Mouse (Mus musculus): ENCODE measurements at regions not wholly inside any gene's neighbourhood (a gene's known extent, or its start where the extent isn't known, plus 50 kb on each side); places are given as distances from the start of the nearest gene placed in this dataset.

DNA sequence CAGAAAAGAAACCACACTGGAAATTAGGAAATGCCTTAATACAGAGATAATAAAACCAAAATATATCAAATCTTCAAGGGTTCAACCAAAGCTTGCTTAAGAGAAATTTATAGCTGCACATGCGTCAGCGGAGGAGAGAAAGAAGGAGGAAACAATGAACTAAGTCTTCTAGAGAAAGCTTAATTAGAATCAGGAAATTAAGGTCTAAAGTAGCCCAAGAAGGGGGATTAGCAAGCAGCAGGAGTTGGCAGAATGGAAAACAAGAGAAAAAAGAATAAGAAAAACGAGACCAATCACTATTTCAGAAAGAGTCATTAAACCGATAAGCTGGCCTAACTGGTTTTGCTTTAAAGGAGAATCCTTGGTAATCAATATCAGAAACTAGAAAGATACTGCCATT, 119.4 kb upstream of the Irf2bp2 start:
- DNase-seq (ENCODE audit: low read depth), result no peak

DNA sequence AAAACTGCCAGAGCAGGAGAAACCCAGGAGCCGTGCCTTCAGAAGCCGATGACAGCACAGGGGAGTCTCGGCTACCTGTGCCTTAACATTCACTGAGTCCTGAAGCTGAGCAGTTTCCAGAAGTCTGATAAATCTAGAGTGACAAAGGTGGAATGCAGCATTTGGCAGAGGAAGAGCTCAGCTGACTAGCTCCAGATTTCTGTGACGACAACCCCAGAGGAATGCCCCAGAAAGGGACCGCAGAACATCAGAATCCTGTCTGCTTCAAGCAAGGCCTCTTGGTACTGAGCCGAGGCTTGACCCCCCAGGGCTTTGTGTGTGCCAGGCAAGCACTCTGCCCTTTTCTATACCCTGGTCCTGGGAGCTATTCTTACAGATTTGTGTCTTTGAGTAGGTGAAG, 119.0 kb upstream of the Irf2bp2 start:
- DNase-seq (ENCODE audit: low read depth), result peak; percentile 86

DNA sequence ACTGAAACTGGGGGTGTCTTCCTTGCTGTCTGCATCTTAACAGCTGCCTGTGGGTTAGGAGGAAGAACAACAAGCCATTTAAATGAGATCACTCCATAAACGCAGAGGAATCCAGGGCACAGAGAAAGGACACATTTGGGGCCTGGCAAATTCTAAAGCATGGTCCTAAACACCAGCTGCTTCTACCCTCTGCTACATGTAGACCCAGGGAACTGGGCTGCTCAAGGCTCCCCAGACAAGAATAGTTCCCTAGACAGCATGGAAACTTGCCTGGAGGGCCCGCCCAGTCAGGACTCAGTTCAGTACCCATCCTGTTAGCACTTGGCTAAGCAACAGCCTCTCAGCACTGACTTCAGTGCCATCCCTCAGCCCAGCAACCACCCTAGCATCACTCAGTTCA, 115.2 kb upstream of the Irf2bp2 start:
- no peak for DNase-seq (ENCODE audit: low read depth)

DNA sequence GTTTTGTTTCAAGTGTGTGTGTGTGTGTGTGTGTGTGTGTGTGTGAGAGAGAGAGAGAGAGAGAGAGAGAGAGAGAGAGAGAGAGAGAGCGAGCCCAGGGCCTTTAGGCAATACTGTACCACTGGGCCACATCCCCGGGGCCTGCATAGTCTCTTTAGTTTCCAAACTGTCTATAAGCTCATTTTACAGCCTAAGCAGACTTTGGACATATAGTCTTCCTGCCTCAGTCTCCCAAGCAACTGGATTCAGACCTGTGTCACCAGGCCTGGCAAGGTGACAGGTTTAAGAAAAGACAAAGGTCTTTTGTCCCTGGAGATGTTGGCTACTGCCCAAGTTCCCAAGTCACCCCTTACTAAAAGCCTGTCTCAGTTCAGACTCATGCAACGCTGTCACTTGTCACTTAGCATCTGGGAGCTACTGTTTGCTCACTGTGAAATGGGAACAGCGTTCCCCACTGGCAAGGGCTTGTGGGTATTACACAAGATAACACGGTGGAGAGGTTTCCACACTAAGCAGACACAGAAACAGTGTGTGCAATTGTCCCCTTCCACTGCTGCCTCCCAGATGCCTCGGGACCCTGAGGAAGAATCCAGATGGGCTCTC, 113.6 kb upstream of the Irf2bp2 start:
- no peak for DNase-seq (ENCODE audit: low read depth)

DNA sequence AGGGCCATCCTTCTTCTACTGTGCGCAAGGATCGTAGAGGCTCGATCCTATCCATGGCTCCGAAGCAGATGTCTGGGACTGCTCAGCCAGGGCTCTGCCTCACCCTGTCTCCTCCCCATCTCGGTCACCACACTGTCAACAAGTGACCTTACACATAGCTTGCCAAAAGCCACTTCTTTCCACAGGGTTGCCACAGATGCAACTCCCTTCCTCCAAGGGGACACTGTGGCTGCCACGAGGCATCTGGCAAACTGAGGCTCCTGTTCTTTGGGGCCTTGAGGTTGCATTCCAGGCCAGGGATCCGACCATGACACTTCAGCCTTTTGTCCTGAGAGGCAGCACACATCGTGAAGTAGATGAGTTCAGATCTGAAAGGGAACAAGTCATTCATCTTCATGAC, 112.5 kb upstream of the Irf2bp2 start:
- DNase-seq (ENCODE audit: low read depth), result no peak

DNA sequence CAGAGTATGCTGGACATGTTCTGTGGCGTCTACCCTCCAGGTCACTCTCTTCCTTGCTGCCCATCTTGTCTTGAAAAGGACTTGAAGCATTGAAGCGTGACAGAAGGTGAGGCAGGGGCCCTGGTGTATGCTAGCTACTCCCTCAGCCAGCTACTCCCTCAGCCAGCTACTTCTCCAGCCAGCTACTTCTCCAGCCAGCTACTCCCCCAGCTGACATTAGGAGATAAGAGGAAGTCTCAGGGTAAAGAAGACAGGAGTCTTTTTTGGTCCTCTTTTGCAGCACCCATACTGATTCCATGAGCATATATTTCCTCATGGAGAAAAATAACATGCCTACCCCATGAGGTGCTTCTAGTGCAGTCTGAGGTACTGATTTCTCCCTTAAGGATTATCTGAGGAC, 111.6 kb upstream of the Irf2bp2 start:
- no peak for DNase-seq (ENCODE audit: low read depth)

DNA sequence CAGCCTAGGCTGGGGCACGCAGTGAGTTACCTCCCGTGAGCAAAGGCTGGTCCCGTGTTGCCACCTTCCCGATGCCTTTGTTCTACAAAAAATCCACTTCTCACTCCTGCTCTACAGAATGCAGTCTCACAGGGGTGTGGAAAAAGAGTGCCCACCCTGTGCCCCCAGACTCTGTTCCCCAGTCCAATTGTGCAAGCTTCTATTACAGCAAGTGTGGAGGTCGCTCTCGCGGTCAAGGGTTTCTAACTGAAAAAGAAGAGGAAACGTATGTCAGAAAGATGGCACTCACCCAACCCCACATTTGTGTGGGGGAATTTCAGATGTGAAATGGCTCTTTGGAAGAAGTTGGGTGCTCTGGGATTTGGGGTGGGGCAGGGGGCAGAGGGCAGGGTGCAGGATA, 110.9 kb upstream of the Irf2bp2 start:
- DNase-seq (ENCODE audit: low read depth), result no peak

DNA sequence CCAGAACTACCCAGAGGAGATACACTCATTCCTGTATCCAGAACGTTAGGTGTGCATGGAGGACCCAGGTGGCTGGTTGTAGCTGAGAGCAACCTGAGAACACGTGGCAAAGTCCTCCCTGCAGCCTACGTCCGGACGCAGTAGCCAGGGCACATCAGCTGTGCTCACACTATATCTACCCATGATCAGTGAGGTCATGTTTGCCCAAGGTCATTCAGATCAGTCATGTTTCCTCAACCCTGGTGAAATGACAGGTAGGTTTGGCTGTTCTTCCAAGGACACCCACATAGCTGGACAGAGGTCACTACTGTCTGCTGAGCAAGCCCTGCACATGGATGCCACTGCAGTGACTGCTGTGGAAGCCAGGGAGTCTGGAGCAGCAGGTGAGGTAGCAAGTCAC, 109.8 kb upstream of the Irf2bp2 start:
- DNase-seq (ENCODE audit: low read depth), result no peak

DNA sequence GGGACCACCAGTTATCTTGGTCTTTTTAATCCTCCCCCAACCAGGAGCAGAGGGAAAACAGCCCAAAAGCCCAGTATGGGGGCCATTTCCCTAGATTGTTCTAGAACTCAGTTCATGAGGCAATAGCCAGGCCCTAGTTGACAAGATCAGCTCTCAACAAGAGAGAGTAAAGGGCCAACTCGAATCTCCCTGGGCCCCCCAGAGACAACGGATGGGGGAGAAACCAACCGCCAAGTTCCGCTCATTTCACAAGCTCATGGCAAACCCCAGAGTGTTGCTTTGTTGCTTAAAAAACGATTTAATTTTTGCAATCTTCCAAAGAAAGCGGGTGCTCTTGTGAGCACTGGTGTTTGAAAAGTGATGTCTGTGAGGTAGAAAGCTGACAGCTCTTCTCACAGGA, 108.5 kb upstream of the Irf2bp2 start:
- DNase-seq (ENCODE audit: low read depth), result no peak

DNA sequence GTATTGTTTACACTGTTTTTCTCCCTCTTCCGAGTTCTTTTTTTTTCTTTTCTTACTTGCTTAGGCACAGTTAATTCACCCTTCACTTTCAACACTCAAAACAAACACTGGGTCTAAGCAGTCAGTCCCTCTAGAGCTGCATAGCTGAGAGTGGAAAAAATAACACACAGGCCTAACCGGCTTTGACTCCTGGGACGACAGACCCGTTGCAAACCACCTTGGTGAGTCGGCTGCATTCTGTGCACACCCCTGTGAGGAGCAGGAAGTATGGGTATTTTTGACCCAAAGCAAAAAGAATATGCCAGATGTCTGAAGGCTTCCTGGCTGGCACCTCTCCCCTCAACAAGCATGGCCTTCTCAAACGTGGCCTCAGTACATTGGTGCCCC, 105.6 kb upstream of the Irf2bp2 start:
- DNase-seq (ENCODE audit: low read depth), result peak; percentile 45

DNA sequence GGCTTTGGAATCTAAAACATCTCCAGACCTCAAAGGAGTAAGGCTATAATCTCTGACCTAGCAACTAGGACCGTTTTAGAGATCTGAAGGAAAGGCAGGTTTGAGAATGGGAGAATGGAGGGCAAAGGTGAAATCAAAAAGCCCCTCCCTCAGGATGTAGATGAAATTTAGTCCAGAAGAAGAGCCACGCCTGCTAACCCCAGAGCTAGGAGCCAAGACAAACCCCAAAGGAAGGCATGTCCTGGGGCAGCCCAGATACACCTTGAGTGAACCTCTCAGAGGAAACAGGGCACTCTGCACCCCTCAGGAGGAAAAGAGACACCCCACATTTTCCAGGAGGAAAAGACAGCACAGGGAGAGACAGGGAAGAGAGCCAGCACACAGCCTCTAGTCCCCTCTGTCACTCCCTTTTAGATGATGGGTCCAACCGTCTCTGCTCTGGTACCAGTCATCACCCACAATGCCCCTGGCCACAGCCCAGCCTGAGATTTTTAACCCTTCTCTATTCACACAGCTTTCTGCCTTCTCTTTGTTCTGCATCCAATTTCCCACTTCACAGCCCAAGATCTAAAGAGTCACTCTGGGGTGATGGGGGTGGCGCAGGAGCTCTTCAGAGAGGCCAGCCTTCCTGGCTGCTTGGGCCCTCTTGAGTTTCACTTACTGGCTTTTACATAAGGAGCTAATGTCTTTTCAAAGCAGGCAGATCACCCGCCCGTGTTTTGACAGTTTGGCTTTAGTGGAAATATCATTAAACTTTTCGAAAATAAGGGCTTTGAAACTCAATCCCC, 105.0 kb upstream of the Irf2bp2 start:
- DNase-seq (ENCODE audit: low read depth), result peak; percentile 27

DNA sequence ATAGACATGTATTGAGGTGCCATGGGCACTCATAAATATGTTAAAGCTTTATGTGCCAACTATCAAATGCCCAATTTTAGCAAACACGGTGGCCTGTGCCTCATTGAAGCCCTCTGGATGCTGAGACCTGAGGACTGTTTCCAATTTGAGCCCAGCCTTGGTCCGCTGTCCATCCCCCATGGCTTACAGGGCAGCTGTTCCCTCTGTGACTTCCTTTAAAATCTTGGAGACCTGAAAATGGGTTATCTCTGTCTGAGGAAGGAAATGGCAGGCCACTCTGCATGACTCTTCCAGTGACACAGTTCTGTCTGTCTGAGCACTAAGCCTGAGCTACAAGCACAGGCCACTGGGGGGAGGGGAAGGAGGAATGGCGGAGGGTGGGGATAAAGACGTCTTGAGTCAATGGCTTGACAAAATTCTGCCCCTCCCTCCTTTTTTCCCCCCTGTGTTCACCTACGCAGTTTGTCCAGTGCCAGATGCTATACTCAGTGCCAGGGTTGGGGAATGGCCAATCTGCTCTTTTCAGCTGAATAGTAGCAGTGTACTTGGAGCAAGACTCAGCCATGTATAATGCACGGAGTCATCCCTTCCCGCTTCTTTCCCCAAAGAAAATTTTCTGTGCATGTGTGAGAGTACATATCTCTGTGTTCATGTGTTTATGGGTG, 102.7 kb upstream of the Irf2bp2 start:
- no peak for DNase-seq (ENCODE audit: low read depth)

DNA sequence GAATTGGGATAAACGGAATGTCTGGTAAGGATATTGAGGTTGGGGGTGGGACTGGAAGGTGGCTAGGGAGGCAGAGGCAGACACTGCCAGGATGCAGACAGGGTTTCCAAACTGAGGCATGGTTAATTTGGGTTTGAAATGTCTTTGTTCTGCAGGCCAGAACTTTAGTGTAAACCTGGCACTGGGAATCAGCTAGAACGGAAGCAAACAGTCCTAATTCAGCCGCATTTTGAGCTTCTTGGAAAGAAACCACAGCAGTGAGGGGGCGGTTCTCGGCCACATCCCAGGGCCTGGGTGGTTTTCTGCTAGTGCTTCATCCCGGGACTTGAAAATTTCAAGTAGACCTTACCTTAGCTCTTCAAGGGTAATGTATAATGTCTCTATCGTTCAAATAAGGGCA, 100.6 kb upstream of the Irf2bp2 start:
- peak; percentile 59 for DNase-seq (ENCODE audit: low read depth)

DNA sequence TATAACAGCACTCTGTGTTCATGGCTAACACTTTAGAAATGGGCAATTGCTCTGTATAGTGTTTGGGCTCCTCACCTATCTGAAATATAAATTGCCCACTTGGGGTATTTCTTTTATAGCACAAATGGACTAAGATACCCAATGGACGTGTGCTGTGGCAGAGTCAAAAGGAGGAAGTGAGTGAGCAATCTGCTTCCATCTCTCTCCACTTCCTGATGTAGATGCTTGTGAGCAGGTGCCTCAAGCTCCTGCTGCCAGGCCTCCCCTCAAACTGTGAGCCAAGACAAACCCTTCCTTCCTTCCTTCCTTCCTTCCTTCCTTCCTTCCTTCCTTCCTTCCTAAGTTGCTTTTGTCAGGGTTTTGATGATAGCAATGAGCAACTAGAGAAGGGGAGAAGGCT, 99.9 kb upstream of the Irf2bp2 start:
- DNase-seq (ENCODE audit: low read depth), result no peak

DNA sequence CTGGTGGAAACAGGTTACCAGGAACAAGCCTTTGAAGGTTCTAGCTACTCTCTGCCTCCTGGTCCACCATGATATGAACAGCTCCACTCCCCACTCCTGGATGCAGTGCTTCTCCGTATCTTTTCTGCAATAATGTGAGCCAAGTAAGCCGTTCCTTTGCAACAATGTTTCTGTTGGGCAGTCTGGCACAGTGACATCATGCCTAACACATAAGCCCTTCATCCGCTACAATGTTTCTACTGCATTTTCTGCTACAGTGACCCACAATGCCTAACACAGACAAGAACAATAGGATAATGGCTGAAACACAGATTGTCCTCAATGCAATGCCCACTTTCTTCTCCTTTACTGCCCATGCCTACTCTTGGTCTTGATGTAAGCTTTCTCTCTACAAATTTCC, 98.9 kb upstream of the Irf2bp2 start:
- DNase-seq (ENCODE audit: low read depth), result no peak

DNA sequence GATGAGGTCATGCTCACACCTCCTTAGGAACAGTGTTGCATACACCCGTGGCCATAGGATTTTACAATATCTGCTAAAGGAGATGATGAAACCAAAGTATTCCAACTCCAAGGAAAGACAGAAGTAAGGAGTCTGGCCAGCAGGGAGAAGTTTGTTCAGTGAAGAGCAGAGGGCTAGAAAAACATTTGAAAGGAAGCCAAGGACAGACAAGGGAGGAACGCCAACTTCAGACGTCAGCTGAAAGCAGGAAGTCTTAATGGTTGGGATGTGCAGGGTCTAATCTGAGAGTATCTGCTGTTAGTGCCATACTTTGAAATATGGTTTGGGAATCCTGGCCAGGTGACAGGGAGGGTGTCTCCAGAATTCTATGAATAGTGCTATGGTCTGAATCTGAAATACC, 98.5 kb upstream of the Irf2bp2 start:
- no peak for DNase-seq (ENCODE audit: low read depth)

DNA sequence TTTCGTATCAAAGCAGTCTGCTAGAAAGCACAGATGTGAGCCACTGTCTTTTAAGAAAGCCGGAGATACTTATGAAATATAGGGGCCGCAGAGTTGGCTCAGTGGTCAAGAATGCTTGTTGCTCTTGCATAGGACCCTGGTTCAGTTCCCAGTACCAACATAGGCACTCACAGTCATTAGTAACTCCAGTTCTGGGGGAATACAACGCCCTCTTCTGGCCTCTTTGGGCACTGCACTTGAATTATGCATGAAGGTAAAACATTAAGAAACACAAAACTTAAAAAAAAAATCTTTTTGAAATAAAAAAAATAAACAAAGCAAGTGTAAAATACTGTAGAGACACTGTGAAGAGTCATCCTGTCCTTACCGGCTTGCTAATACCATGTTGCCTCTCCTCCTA, 94.7 kb upstream of the Irf2bp2 start:
- no peak for DNase-seq (ENCODE audit: low read depth)

DNA sequence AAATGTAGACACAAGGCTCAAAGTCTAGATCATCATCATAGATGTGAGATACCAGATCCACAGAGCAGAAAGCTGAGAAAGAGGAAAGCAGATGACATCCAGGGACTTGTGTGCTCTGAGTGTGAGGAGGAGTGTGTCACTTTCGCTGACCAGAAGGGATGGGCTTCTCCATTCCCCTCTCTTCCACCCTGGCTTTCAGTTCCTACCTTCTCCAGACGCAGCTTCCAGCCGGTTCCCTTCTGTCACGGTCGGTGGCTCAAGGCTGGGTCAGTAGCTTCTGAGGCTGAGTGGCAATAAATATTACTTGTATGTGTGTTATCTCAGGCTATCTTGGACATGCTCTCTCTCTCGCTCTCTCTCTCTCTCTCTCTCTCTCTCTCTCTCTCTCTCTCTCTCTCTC, 94.2 kb upstream of the Irf2bp2 start:
- DNase-seq (ENCODE audit: low read depth), result no peak

DNA sequence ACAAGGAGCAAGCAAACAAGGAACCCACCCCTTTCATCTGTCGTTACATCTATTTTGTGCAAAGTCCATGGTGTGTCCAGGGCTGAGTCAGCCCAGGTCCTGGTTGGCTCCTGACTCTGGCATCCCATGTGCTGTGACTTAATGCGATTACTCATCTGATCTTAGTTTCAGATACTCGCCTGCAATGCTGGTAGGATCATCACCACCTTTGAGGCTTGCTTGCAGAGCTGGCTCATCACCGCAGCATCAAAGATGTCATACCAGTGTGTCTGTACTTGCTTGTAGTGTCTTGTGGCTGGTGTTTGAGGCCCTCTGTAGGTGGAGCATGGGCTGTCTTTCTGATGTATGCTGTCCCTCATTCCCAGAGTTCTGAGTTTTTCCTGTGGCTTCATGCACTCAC, 93.0 kb upstream of the Irf2bp2 start:
- no peak for DNase-seq (ENCODE audit: low read depth)

DNA sequence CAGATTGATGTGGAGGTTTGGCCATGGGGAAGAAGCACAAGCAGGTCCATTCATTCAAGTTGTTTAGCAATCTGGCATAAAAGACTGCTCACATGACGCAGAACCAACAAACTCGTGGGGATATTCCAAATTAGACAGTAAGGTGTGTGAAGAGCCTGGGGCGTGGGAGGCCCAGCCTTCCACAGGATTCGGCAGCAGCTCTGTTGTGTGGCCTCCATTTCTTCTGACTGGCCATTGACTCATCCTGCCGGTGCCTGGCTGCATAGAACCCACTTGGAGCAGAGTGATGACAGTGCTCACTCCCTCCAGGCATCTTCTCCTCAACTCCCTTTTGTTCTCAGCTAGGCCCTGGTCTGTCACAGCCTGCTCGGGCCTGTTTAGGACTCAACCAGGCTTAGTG, 91.6 kb upstream of the Irf2bp2 start:
- DNase-seq (ENCODE audit: low read depth), result peak; percentile 64

DNA sequence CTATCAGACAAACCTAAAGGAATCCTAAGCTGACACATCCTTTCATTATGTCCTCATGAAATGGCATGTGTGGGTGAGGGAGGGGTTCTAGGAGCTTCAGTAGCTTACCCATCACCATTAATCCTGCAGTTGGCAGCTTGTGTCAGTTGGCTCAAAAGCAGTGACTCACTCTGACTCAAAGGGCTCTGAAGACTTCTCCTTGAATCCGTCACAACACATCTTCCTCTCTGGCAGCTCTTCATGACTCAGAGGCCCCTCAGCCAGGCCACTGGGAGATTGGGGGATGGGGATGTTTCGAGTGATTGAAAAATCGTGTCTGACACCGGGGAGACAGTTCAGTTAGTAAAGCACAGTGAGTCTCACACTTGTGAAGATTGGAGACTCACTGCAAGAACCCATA, 90.2 kb upstream of the Irf2bp2 start:
- no peak for DNase-seq (ENCODE audit: low read depth)

DNA sequence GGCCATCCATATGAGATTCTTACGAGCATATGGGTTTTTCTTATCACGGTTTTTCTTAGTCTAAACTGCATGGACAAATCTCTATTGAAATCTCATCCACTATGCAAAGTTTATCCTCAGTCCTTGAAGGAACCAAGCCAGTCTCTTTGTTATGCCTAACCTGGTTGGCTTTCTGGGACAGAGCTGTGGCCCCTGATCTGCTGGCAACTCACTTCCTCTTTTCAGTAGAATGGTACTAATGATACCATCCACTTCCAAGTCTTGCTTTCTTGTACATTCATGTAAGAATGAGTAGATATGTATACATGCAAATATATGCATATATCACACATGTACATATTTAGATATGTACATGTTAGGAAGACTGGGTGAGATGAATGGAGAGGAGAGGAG, 89.8 kb upstream of the Irf2bp2 start:
- DNase-seq (ENCODE audit: low read depth), result no peak

DNA sequence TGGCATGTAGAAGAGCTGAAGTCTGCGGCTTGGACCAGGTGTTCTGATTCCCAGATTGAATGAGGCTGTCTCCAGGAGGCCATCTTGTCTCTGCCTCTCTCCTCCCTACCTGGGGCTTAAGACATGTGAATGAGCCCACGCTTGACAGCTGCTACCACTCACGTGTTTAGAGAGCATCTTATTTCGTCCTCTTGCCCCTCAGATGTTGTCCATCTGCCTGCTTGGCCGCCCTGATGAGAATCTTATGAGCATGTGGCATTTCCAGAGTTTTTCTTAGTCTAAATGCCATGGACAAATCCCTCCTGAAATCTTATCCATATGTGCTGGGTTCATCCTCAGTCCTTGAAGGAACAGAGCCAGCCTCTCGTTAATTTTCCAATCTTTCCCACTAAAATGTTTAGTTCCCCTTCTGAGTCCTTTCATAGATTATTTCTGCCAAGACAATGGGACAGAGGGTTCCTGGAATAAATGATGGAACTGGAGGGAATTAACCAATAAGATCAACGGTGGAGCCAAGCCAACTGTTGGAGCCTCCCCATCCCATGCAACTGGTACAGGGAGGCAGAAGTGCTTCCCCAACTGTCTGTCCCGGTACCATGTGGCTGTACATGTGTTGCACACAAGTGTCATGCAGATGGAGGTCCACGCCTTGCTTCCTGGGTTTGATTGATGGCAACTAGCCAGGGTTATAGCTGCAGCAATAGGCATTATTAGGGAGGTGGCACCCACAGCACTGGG, 89.2 kb upstream of the Irf2bp2 start:
- no peak for DNase-seq (ENCODE audit: low read depth)

Data from fibroblast of lung, adult 2 months (primary cell).